Mouse (Mus musculus): ENCODE measurements around the gene Brms1l. TPM values are rescaled to one million over a fixed set of nuclear protein-coding genes. Genes with fewer than 3 reads are reported as not detected.

Brms1l gene
- total RNA-seq, 2 experiments from 2014 or later: 21.8 to 22.3 TPM

- peak; percentile 52 for ATAC-seq (replicated peaks; ENCODE audit: low FRiP score, poor library complexity, severe bottlenecking)
These were observed 14.5 kb downstream of the Brms1l start for GRCm38 (mm10) chr12:55850650-55851049.

- no peak for ATAC-seq (replicated peaks; ENCODE audit: low FRiP score, poor library complexity, severe bottlenecking)
These were observed 23.6 kb downstream of the Brms1l start for GRCm38 (mm10) chr12:55859409-55860349.

- ATAC-seq (replicated peaks; ENCODE audit: low FRiP score, poor library complexity, severe bottlenecking): no peak
These were observed 24.5 kb downstream of the Brms1l start for GRCm38 (mm10) chr12:55860631-55861030.

GRCm38 (mm10) chr12:55867738-55868137 is 31.6 kb downstream of the Brms1l start:
- ATAC-seq (replicated peaks; ENCODE audit: low FRiP score, poor library complexity, severe bottlenecking): no peak

- no peak for ATAC-seq (replicated peaks; ENCODE audit: low FRiP score, poor library complexity, severe bottlenecking)
These were observed 33.6 kb downstream of the Brms1l start for GRCm38 (mm10) chr12:55869622-55870322.

- no peak for ATAC-seq (replicated peaks; ENCODE audit: low FRiP score, poor library complexity, severe bottlenecking)
These were observed 49.3 kb downstream of the Brms1l start for GRCm38 (mm10) chr12:55885449-55885848.

GRCm38 (mm10) chr12:55888570-55888969 is 52.4 kb downstream of the Brms1l start:
- ATAC-seq (replicated peaks; ENCODE audit: low FRiP score, poor library complexity, severe bottlenecking): no peak

- no peak for ATAC-seq (replicated peaks; ENCODE audit: low FRiP score, poor library complexity, severe bottlenecking)
These were observed 68.7 kb downstream of the Brms1l start for GRCm38 (mm10) chr12:55904801-55905200.

GRCm38 (mm10) chr12:55912138-55912537 is 76.0 kb downstream of the Brms1l start:
- ATAC-seq (replicated peaks; ENCODE audit: low FRiP score, poor library complexity, severe bottlenecking): no peak

- ATAC-seq (replicated peaks; ENCODE audit: low FRiP score, poor library complexity, severe bottlenecking): no peak
These were observed 77.1 kb downstream of the Brms1l start for GRCm38 (mm10) chr12:55913201-55913600.

- no peak for ATAC-seq (replicated peaks; ENCODE audit: low FRiP score, poor library complexity, severe bottlenecking)
These were observed 80.1 kb downstream of the Brms1l start for GRCm38 (mm10) chr12:55916250-55916649.

- no peak for ATAC-seq (replicated peaks; ENCODE audit: low FRiP score, poor library complexity, severe bottlenecking)
These were observed 80.9 kb downstream of the Brms1l start for GRCm38 (mm10) chr12:55917020-55917419.

Other genes with a start within 250 kb of the Brms1l start
- gene Insm2, start 236.9 kb upstream of the Brms1l start, total RNA-seq (2015; ENCODE audit: low replicate concordance): not detected in 2 replicates
- not detected in 2 replicates for gene Insm2, start 236.9 kb upstream of the Brms1l start, total RNA-seq (2017; ENCODE audit: low replicate concordance)
- 23.5 and 33.9 TPM in 2 replicates for gene Ralgapa1, start 15.2 kb upstream of the Brms1l start, total RNA-seq (2015; ENCODE audit: low replicate concordance)
- gene Ralgapa1, start 15.2 kb upstream of the Brms1l start, total RNA-seq (2017; ENCODE audit: low replicate concordance): 12.9 and 16.0 TPM in 2 replicates